Mouse (Mus musculus): ENCODE data around the gene Edem1. TPM values are rescaled to one million over a fixed set of nuclear protein-coding genes. Genes with fewer than 3 reads are reported as not detected.
A peak's percentile ranks its signal among the peaks of the same experiment; 100 is the strongest.
"Not testable (repeated sequence)": the region's sequence is repeated elsewhere in the genome, so short reads cannot be mapped to it uniquely, and the experiment has no call there.

Edem1 gene
- polyA plus RNA-seq, 2 experiments from 2014 or later, result 37.2 to 45.8 TPM

DNA sequence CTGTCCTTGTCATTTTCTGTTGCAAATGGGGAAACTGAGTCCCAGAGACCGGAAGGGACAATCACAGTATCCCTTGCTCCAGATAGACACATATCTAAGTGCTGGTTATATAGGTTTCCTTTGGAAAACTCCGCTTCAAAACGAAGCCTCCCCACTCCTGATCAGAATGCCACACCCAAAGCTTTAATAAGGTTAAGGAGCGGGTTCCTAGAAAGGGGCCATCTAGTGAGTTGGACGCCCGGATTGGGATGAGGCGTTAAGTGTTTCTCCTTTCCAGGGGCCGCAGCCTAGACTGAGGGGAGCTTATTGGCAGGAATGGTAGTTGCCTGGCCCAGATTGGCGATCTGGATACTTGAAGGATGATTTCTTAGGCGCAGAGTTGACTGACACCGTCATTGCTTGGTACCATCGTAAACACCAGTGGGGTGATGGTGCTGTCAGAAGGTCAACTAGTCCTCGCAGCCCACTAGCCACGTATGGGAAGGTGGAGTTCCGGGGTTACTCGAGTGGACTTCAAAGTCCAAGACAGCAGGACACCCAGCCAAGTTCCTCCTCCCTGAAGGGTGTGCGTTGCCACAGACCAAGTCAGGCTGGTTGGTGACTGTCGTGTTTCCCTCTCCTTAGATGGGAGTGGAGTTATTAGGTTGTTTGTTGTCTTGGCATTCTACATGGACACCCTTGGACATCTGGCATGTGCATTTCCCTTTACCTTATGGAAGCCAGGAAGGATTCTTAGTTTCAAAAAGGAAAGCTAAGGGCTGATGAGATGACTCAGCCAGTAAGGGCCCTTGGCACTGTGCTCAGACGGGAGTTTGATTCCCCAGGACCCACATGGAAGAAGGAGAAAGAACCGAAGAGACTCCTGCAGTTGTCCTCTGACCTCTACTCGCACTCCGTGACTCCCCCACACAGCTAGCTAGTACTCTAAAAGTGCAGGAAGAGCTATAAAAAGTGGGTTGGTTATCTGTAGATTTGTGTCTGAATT is 1.2 kb downstream of the Edem1 start:
- no peak for ATAC-seq

DNA sequence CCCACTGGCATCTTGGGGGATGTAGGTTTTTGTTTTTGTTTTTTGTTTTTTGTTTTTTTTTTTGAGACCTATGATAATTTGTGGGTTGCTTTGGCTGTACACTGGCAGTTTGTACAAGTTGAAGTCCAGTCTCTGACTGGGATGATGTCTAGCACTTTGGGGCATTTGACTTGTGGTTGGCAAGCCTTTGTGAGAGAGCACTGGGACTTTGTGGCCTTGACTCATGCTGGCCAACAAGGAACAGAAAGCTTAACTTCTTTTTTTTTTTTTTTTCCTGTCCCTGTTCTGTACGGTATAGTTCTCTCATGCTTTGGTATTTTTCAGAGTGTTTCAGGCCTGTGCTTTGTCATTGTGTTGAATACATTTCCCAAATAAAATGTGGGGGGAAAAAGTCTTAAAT is 3.7 kb downstream of the Edem1 start:
- ATAC-seq, result no peak

DNA sequence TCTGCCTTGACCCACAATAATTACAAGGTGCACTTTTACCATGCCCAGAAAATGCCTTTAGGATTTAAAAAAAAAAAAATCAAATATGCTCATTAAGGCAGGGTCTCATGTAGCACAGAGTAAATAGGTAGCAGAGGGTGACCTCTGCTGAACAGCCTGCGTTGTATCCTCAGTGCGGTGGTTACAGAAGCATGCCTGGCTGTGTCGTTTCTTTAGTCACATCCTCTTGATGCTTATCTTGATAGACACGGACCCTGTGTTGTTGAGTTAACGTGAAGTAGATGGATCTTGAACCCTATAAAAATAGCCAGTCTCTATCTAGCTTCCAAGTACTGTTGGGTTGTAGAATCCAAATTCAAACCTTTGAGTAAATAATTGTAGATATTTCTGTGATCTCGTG is 4.5 kb downstream of the Edem1 start:
- peak; percentile 5 for ATAC-seq

DNA sequence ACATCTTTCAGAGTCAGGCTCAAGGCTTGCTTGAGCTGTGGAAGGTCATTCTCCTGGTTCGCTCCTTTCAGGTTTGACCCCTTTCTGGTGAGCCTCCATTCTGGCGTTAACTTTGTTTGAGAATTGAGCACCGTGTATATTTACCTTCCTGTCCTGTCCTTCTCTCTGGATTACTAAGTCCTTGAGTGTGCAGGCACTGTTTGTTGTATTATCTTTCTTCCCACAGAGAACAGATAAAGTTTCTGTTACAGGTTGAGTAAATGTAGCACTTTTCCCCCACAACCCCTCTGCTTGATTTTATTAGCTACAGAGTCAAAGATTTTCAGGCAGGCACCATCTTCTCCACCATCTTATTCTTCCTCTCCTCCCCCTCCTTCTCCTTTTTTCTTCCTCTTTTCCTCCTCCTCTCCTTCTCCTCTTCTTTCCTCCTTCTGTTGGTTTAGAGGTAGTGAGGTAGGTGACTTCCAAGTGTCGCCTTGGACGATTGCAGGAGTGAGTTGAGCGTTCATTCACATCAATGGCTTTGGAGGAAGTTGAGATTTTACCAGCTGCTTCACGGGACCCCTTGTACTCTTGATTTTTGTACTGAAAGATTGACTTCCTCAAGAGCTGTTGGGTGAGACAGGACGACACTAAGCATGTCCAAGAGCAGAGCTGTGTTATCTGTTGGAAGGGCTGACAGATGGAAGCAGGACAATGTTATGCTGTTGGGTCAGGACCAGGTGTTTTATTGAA is 5.7 kb downstream of the Edem1 start:
- no peak for ATAC-seq

DNA sequence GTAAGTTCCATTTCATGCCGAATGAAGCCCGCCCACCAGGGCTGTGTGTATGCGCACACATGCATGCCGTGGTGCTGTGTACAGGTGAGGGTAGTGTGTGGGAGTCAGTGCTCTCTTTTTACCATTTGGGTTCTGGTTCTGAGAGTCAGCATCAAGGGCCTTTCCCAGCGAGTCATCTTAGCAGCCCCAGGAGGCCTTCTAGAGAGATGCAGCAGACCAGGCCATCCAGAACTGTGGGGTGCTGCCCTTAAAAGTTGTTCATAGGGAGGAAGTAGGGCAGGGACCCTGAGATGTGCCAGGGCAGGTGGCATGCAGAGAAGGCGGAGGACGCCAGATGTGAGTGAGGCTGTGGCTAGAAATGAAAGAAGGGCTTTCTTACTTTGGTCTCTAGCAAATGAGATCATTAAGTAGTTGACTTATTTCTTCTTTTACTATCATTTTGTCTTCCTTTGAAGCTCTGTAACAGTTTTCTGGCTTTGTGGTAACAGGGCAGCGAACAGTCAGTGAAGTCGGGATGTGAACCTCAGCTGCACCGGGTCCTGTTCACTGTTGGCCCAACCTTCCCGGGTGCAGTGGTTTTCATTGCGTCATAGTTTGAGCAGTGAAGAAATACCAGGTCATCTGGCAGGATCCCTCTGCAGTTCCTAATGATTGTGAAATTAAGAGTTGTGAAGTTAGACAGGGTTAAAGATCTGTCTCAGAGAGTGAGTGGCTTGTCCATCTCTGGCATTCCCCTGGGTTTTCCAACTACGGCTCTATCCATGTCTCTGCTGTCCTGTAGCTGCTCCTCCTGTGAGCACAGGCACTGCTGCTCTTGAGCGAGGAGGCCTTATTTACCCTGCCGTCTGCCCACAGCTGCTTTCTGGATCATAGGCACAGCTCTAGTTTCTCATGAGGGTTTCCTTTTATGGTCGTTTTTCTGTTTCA is 7.6 kb downstream of the Edem1 start:
- ATAC-seq, result peak; percentile 60

DNA sequence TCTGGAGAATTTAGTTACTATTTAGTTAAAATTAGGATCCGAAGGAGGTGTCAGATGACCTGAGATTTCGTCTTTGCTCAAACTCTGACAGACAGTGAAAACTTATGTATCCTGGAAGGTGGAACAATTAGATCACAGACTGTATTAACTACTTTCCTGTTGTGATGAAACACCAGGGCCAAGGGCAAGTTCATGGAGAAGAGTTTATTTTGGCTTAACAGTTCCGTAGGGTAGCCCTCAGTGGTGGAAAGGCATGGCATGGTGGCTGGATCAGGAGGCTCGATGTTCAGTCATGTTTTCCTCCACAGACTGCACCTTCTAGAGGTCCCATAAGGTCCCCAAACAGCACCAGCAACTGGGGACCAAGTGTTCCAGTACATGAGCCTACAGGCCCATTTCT is 8.6 kb downstream of the Edem1 start:
- ATAC-seq, result no peak

DNA sequence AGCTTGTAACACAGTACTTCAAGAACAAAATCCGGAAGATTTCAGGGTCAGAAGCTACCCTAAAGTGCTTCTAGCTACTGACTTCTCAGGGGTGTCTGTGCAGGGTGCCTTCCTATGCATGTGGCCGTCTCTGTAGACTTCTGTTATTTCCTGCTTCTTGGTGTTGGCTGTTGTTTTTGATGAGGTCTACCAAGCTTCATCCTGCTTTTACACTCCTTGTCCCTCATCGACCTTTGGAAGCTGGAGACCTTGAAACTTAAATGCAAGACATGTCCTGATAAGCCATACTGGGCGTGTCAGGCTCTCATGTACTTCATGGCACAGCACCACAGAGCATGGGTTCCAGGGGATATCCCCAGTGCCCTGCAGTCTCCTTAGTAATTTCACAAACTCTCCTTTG is 9.5 kb downstream of the Edem1 start:
- peak; percentile 12 for ATAC-seq

DNA sequence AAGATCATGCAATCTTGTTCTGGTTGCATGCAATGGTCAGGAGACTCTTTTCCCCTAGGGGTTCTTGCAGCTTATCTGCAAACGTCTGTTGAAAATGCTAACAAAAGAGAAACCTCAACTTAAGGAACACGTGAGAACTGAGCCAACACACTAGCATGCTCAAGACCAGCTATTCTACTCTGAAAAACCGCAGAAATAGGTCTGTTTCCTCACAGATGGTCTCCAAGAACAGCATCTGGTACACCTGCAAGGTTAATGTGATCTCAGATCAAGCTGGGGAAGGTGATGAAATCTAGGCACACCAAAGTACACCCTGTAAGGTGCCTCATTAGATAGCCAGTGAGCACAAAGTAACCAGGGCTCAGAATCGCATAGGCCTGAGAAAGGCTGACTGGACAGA is 11.0 kb downstream of the Edem1 start:
- peak; percentile 19 for ATAC-seq

DNA sequence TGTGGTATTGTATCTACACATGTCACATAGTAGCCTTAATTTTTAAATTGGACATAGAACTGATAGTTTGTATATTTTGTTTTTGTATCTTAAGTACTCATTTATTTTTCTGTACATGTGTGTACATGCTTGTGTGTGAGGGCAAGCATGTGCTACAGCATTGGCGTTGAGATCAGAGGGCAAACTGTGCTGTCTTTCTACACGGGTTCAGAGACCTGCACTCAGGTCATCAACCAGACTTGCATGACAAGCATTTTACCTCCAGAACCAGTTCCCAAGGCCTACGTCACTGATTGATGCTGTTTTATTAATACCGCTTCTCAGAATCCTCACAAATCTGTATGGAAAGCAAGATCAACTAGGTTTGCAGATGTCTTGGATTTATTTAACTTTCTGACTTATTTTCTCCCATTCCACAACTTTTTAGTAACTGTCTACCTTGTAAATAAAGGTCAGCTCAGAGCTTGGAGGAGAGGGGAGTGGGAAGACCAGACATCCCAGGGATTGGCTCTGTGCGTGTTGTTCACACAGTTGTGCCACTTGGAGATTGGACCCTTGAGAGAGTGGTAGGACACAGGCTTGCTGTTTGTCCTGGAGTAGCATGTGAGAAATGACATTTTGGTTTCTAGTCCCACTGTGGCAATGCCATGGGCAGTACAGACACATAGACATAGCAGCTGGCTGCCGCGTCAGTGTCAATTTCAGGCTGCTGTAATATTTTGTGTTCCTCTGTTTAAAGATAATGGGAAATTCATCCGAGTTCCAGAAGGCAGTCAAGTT is 12.6 kb downstream of the Edem1 start:
- ATAC-seq, result no peak

DNA sequence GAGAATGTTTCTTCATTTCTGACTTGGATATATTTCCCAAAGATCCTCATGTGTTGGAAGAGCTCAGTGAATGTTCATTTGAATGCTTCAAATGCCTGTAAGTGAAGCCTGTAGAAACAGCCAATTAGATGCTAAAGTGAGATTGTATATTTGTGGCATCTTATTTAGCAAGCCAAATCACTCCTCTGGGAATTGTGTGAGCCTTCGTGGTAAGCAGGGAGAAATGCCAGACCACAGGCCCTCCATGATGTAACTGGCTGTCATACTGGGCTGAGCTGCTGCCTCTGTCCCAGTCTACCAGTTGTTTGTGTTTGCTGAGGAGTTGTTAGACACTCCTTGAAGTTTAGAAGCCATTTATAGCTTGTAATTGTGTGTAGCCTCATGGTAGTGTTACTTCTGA is 15.2 kb downstream of the Edem1 start:
- ATAC-seq, result no peak

DNA sequence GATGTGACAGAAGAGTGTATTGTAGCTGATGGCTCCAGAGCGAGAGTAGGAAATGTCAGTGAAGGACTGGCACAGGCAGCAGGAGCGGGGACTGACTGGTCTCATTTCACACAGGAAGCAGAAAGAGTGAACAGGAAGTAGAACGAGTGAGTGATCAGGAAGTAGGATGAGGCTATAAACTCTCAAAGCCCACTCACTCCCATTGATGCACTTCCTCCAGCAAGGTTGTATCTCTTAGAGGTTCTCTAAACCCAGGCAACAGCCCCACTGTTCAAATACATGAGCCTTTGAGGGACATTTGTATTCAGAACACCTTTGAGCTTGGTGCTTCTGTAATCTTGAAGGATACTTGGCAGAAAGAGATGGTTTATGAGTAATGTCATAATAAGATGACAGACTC is 15.7 kb downstream of the Edem1 start:
- ATAC-seq, result peak; percentile 83

DNA sequence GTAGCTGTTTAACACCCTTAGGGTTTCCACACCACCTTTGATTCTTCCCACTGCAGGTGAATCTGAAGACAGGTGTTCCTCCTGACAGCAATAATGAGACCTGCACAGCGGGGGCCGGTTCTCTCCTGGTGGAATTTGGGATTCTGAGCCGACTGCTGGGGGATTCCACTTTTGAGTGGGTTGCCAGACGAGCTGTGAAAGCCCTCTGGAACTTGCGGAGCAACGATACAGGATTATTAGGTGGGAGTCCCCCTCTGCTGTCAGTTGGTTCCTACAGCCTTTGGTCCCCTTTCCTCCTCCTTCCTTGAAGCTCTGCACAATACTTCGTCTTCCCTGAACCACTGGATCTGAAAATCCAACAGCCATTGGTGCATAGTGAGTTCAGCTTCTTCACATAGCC is 16.3 kb downstream of the Edem1 start:
- ATAC-seq, result no peak

DNA sequence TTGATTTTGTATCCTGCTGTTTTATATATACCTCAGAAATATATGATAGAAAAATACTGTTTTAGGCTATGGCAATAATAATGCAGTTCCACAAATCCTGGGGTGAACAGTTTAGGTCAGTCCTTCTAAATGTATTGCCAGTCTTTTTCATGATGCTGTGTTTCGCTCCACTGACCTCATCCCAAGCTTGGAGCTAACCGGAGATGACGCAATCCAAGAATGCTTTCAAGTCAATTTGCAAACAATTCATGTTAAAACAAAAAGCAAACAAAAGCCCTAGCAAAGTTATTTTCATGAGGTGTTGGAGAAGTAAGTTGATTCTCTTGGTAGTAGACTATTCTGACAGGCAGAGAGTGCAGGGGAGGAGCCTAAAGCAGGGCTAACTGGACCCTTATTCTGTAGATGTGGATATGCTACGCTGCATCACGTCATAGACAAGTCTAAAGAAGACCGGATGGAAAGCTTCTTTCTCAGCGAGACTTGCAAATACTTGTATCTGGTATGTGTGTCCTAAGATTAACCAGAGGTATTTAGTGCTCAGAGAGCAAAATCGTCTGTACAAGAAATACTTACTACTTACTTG is 23.7 kb downstream of the Edem1 start:
- no peak for ATAC-seq

DNA sequence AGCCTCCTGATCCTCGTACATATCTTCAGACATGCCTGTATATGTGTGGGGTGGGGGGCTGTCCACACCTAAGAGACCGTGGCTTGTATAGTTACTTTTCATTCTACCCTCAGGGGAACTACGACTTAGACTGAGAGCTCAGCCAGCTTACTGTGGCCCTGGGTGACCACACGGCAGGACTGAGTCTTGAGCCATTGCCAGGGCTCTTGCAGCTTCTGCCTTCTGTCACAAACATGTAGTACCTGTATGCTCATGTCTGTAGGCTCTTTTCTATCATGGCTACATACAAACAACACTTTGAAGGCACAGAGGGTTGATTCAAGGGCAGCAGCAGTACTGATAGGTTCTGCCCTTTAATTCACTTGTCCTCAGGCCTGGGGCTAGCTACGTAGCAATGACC is 24.5 kb downstream of the Edem1 start:
- no peak for ATAC-seq

DNA sequence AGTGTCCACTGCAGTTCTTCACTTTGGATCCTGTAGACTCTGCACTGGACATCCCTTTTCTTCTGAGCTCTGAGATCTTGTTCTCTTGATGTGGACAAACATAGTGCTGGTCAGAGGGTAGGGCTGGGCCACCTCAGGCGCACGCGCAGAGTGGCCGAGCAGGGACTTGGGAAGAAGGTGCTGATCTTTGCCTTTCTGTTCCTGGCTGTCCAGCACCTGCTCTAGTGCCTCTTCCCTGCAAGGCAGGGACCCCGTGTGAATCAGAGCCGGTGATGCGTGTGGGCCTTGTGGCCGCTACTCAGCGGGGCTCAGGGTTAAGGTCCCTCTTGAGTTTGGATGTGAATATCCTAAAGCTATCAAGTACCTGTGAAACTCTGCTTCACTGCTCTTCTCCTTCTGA is 30.1 kb downstream of the Edem1 start:
- no peak for ATAC-seq

DNA sequence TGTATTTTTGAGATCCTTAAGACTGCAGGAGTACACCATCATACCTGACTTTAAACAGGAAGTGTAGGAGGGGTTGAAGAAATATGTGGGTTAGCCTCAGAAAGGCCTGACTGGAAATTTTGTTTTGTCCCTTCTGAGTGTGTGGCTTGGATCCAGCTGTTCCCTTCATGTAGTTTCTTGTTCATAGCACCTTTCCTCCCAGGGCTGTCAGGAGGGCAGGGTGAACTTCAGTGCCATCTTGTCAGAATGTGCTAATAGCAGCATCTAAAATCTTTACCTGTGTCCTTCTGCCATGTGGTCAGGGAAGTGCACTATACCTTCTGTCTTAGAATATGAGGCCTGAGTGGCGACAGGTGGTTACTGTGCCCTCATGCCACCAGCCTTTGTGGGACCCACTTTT is 32.8 kb downstream of the Edem1 start:
- peak; percentile 35 for ATAC-seq

DNA sequence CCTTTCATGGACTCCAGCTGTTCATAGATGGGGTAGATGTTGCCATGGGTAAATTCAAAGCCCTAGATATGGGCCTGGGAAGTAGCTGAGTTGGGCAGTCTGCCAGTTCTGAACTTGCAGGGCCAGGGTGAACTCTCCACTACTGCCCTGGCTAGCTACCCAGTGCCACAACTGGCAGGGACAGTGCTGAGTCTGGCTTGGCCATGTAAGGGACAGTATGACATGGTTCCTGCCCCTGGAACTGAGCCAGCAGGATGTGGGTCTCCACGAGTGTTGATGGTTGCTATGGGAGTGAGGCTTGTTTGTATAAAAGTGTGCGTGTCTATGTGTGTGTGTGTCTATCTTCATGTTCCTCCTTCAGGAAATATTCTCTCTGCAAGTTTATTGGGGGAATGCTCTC is 34.1 kb downstream of the Edem1 start:
- ATAC-seq, result peak; percentile 63

DNA sequence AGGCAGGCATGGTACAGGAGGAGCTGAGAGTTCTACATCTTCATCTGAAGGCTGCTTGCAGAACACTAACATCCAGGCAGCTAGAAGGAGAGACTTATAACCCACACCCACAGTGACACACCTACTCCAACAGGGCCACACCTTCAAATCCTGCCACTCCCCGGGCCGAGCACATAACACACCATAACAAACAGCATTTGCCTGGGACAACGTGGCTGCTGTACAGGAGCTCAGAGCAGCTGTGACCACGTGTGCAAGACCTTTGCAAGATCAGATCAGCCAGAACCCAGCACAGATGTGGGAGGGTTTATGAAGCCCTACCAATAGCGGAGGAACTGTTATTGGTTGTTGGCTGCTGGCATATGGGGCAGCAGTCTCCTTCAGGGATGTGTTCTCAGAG is 37.9 kb downstream of the Edem1 start:
- no peak for ATAC-seq

DNA sequence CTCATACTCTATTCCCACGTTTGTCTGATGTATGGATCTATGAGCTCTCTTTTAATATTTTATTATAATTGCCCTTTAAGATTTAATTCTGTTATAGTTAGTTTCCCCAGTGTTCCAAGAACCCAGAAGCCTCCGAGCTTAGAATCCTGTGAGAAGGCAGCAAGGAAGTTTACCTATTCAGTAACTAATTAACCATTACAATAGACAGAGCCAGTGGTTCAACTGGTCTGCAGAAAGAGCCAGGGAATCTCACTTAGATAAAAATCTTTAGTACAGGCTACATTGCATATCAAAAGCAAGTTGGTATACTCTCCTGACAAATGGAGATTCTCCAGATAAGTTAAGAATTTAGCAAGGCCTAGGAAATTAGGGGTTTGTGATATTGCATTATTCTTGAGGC is 40.6 kb downstream of the Edem1 start:
- not testable (repeated sequence) for ATAC-seq

DNA sequence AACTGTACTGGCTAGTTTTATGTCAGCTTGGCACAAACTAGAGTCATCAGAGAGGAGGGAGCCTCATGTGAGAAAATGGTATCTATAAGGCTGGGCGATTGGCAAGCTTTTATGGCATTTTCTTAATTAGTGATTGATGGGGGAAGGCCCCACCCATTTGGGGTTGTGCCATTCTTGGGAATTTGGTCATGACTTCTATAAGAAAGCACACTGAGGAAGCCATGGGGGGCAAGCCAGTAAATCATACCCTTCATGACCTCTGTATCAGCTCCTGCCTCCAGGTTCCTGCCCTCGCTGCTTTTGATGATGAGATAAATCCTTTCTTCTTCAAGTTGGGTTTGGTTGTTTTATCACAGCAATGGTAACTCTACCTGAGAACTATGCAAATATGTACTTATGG is 42.0 kb downstream of the Edem1 start:
- ATAC-seq, result no peak

DNA sequence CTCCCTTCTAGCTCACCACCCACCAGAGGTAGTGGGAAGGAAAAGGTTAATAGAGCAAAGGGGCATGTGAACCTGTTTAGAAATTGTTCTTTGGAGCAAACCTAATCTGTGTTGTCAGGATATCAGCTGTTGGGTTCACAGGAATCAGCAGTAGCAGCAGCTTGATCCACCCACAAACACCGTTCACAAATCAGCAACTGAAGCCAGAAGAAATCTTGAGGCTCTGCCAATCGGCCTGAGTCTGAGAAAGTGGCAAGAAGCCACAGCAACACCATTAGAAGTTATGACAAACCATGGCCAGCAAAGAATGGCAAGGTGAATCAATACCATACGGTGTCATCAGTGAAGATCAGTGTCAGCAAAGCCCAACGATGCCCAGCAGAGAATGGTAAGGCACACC is 42.8 kb downstream of the Edem1 start:
- ATAC-seq, result no peak

DNA sequence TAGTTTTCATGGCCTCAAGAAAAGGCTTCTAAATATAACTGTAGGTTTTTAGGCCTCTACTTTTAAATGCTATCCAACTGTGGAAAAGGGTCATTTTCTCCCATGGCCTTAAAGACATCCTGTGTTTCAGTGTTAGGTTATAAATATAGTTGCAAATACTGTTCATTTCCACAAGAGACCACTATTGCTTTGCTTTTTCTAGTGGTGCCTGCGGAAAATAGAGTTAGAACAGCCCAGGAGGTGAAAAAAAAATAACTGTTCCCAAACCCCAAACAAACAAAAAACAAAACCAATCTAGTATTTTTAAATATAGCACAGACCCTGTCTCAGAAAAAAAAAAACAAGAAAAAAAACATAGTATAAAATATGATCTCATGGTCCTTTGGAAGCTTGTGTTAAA is 46.9 kb downstream of the Edem1 start:
- ATAC-seq, result peak; percentile 37
